Mouse (Mus musculus): Measurements from ENCODE around the gene Ttc28. TPM values are rescaled to one million over a fixed set of nuclear protein-coding genes. Genes with fewer than 3 reads are reported as not detected.

Gene Ttc28
- total and polyA plus RNA-seq, 3 experiments: 1.1 to 1.8 TPM; not detected in 1

DNA sequence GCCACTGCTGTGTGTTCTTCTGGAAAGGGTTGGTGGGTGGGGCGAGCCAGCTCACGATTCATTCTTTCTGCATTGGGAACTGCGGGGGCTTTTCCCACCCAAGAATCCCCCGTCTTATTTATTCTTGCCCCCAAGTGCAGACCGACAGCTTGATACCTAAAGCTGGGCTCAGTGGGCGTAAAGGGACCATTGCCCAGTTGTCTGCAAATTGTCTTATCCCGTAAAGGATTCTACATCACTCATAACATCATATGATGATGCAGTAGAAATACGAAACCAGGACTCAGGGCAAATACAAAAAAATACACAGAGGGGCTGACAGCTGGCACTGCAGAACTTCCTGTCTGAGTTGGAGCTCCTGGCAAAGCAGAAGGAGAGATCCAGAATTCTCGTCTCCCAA, 336.6 kb downstream of the Ttc28 start:
- no peaks in the 10 kb centered on the region for H3K9me3 ChIP-seq (replicated peaks; ENCODE audit: insufficient read depth, low read length)
- no peak for TF ChIP-seq EP300 (IDR thresholded peaks at IDR 0.05; ENCODE audit: low read depth in 1 of 2, low read length in 2 of 2)
- no peak for TF ChIP-seq HCFC1 (IDR thresholded peaks at IDR 0.05; ENCODE audit: low read depth, low read length)
- TF ChIP-seq MYC (IDR thresholded peaks at IDR 0.05; ENCODE audit: low read depth, low read length): no peak
- no peak for TF ChIP-seq GABPA (IDR thresholded peaks at IDR 0.05; ENCODE audit: low read depth, low read length)
- no peak for TF ChIP-seq ZKSCAN1 (IDR thresholded peaks at IDR 0.05; ENCODE audit: low read depth, low read length)
- no peak for TF ChIP-seq POLR2A (IDR thresholded peaks at IDR 0.05; ENCODE audit: control insufficient read depth in 1 of 2, insufficient read depth in 1 of 2, low read depth in 1 of 2, low read length in 2 of 2, poor library complexity in 1 of 2)
- TF ChIP-seq BHLHE40 (IDR thresholded peaks at IDR 0.05; ENCODE audit: borderline replicate concordance, low read depth, low read length): no peak
- TF ChIP-seq CTCF (IDR thresholded peaks at IDR 0.05 in 2 of 3, conservative IDR thresholded peaks at IDR 0.05 in 1 of 3; ENCODE audit: control insufficient read depth in 1 of 3, insufficient read depth in 1 of 3, low read depth in 2 of 3, low read length in 3 of 3, poor library complexity in 1 of 3, severe bottlenecking in 1 of 3): no peak
- TF ChIP-seq ZNF384 (IDR thresholded peaks at IDR 0.05; ENCODE audit: low read depth, low read length): no peak
- no peak for TF ChIP-seq NELFE (IDR thresholded peaks at IDR 0.05; ENCODE audit: low read depth, low read length)
- no peak for TF ChIP-seq MAZ (IDR thresholded peaks at IDR 0.05; ENCODE audit: low read depth, low read length)
- no peak for TF ChIP-seq MXI1 (IDR thresholded peaks at IDR 0.05; ENCODE audit: low read depth, low read length)
- no peak for TF ChIP-seq ETS1 (IDR thresholded peaks at IDR 0.05; ENCODE audit: low read depth, low read length)
- no peak for TF ChIP-seq CHD2 (IDR thresholded peaks at IDR 0.05; ENCODE audit: low read length)
- no peak for TF ChIP-seq USF2 (IDR thresholded peaks at IDR 0.05; ENCODE audit: borderline replicate concordance in 1 of 2, insufficient read depth in 1 of 2, low read depth in 1 of 2, low read length in 2 of 2)
- no peak for TF ChIP-seq TAL1 (IDR thresholded peaks at IDR 0.05; ENCODE audit: low read length)
- no peak for TF ChIP-seq GATA1 (IDR thresholded peaks at IDR 0.05; ENCODE audit: low read depth, low read length)
- H3K4me3 ChIP-seq (ENCODE audit: control insufficient read depth in 1 of 2, insufficient read depth in 1 of 2, low read depth in 2 of 2, low read length in 2 of 2): no peak overlapping the region
- no peaks in the 10 kb centered on the region for H3K36me3 ChIP-seq (ENCODE audit: control insufficient read depth in 1 of 2, insufficient read depth in 2 of 2, low read length in 2 of 2)
- H3K27me3 ChIP-seq (ENCODE audit: control insufficient read depth in 1 of 2, insufficient read depth in 2 of 2, low read length in 2 of 2): no peaks in the 10 kb centered on the region
- no peak for DNase-seq (ENCODE audit: low read depth, low spot score)
- no peak overlapping the region for H3K27ac ChIP-seq (ENCODE audit: control insufficient read depth, low read depth, low read length)
- H3K4me1 ChIP-seq (ENCODE audit: control insufficient read depth in 1 of 2, insufficient read depth in 2 of 2, low read length in 2 of 2): no peaks in the 10 kb centered on the region
- H3K9ac ChIP-seq (ENCODE audit: control insufficient read depth, low read depth, low read length, poor library complexity, severe bottlenecking): no peak overlapping the region
- no peaks in the 10 kb centered on the region for H3K79me2 ChIP-seq (ENCODE audit: control insufficient read depth, insufficient read depth, low read length, poor library complexity)

DNA sequence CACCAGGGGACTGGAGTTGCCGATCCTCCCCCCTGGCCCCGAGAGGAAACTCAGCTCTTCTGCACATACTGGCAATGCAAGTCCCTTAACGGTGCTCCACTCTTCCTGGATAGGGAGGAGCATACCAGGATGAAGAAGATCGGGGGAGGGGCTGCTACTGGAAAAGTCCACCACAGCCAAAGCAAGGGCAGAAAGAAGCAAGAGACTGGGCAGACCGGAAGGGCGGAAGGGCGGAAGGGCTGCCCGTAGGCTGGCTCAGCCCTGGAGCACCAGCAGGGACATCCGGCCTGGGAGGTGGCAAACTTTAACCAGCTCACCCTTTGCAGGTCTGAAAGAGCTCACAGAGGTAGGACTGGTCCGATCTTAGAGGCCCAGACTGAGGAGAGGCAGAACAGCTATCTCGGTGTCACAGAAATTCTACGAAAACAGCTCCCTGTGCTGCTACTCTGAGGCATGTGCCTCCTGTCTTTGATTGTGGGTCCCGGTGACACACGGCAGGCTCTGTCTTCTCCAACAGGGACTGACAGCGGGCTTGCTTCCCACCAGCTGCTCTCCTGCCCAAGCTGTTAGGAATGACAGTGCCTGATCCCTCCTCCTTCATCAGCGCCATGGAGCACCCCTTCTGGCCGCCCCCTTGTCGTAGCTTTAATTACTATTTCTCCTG, 338.0 kb downstream of the Ttc28 start:
- no peaks in the 10 kb centered on the region for H3K27me3 ChIP-seq (ENCODE audit: control insufficient read depth in 1 of 2, insufficient read depth in 2 of 2, low read length in 2 of 2)
- H3K9ac ChIP-seq (ENCODE audit: control insufficient read depth, low read depth, low read length, poor library complexity, severe bottlenecking): no peak overlapping the region
- no peak for TF ChIP-seq RCOR1 (IDR thresholded peaks at IDR 0.05; ENCODE audit: low read depth, low read length)
- no peak for TF ChIP-seq NELFE (IDR thresholded peaks at IDR 0.05; ENCODE audit: low read depth, low read length)
- no peak for TF ChIP-seq MEF2A (IDR thresholded peaks at IDR 0.05; ENCODE audit: extremely low read depth, insufficient replicate concordance, low read depth, low read length, poor library complexity, severe bottlenecking)
- no peak for TF ChIP-seq MAZ (IDR thresholded peaks at IDR 0.05; ENCODE audit: low read depth, low read length)
- TF ChIP-seq SMC3 (IDR thresholded peaks at IDR 0.05; ENCODE audit: low read depth, low read length): no peak
- TF ChIP-seq HCFC1 (IDR thresholded peaks at IDR 0.05; ENCODE audit: low read depth, low read length): no peak
- TF ChIP-seq MAFK (IDR thresholded peaks at IDR 0.05; ENCODE audit: borderline replicate concordance, low read depth, low read length): no peak
- no peak for TF ChIP-seq UBTF (IDR thresholded peaks at IDR 0.05; ENCODE audit: borderline replicate concordance, insufficient read depth, low read depth, low read length)
- TF ChIP-seq TCF12 (IDR thresholded peaks at IDR 0.05; ENCODE audit: low read depth, low read length): no peak
- no peak for TF ChIP-seq ELF1 (IDR thresholded peaks at IDR 0.05; ENCODE audit: low read depth, low read length)

More for the DNA sequence above, 338.0 kb downstream of the Ttc28 start:
- Histone ChIP-seq H3K4me3 (ENCODE audit: control insufficient read depth in 1 of 2, insufficient read depth in 1 of 2, low read depth in 2 of 2, low read length in 2 of 2) (no peak overlapping the region), H3K4me1 (ENCODE audit: control insufficient read depth in 1 of 2, insufficient read depth in 2 of 2, low read length in 2 of 2) (no peaks in the 10 kb centered on the region), H3K36me3 (ENCODE audit: control insufficient read depth in 1 of 2, insufficient read depth in 2 of 2, low read length in 2 of 2) (no peaks in the 10 kb centered on the region), H3K27ac (ENCODE audit: control insufficient read depth, low read depth, low read length) (no peak overlapping the region), H3K79me2 (ENCODE audit: control insufficient read depth, insufficient read depth, low read length, poor library complexity) (no peaks in the 10 kb centered on the region), H3K9me3 (replicated peaks; ENCODE audit: insufficient read depth, low read length) (no peaks in the 10 kb centered on the region)
- no peak for DNase-seq (ENCODE audit: low read depth, low spot score)

Measured in MEL (cell line).